Comparison of ENCODE assay signal across 24 mouse cellular contexts in the genomic region with DNA sequence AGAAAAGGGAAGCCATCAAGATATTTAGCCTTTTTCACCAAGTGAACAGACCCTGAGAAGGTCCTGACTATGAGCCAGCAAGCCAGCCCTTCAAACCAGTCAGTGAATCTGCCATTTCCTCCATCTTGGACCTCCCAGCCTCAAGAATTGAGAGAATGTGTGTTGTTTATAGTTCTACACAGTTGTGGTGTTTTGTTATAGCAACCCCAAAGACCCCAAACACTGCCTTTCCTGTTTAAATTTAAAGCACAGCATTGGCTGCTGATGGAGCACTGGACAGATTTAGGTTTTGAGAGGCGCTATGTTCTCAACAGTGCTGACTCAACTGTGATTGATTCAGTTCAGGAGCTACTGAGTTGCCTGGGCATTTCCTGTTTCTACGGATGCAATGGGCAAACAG. TPM values are rescaled to one million over a fixed set of nuclear protein-coding genes. Genes with fewer than 3 reads are reported as not detected.
"Had no signal": no experiment of that assay in that cellular context is flagged by ENCODE, and none has a peak within 500 bp of the region (broad histone marks: within the 10 kb centered on the region; RNA-seq: fewer than 3 reads in every experiment).

No protein-coding gene starts in this region.

- H3K9me3 ChIP-seq: megakaryocyte, embryonic 14.5 days; midbrain, embryonic 10.5 days; neural tube, embryonic 12.5 days; neural tube, embryonic 15.5 days had no signal

- DNase-seq: kidney, adult 2 months; kidney, postnatal 25 days; liver, postnatal 0 days; midbrain, embryonic 14.5 days; right cerebral cortex, adult 18-20 months; right cerebral cortex, postnatal 14 days; right cerebral cortex, postnatal 4 days; thymus, postnatal 36 days had no signal

- H3K9ac ChIP-seq: liver, embryonic 14.5 days; liver, postnatal 0 days; neural tube, embryonic 12.5 days; neural tube, embryonic 15.5 days had no signal

- H3K27me3 ChIP-seq: neural tube, embryonic 12.5 days had no signal

- H3K36me3 ChIP-seq: midbrain, embryonic 10.5 days; neural tube, embryonic 12.5 days; neural tube, embryonic 15.5 days had no signal

- H3K4me2 ChIP-seq: liver, embryonic 11.5 days; neural tube, embryonic 12.5 days; neural tube, embryonic 15.5 days had no signal

- H3K4me3 ChIP-seq: layer of hippocampus, adult 2 months; megakaryocyte, embryonic 14.5 days; midbrain, embryonic 10.5 days; neural tube, embryonic 12.5 days; neural tube, embryonic 15.5 days had no signal

- H3K27ac ChIP-seq: kidney, postnatal 0 days; layer of hippocampus, adult 2 months; liver, embryonic 14.5 days; midbrain, embryonic 10.5 days; neural tube, embryonic 12.5 days; neural tube, embryonic 15.5 days; stomach, postnatal 0 days had no signal

- ATAC-seq: intestine, postnatal 0 days; liver, postnatal 0 days had no signal

RNA-seq across cellular contexts. Expression of a gene that starts 47.9 kb away (rescaled TPM):
- polyA plus RNA-seq: intestine, embryonic 14.5 days; intestine, postnatal 0 days; kidney, adult 2 months; kidney, embryonic 14.5 days; kidney, postnatal 0 days; large intestine, adult 2 months; limb, embryonic 11.5 days; liver, embryonic 11.5 days; liver, postnatal 0 days; lung, embryonic 16.5 days; midbrain, embryonic 10.5 days; midbrain, embryonic 14.5 days; neural tube, embryonic 12.5 days; neural tube, embryonic 15.5 days; stomach, embryonic 14.5 days; stomach, postnatal 0 days had no signal
